Mouse (Mus musculus) heart, postnatal 25 days (tissue): ENCODE measurements around the gene Ap5s1. TPM values are rescaled to one million over a fixed set of nuclear protein-coding genes. Genes with fewer than 3 reads are reported as not detected.

Experiments
- DNase-seq: peaks from one replicate; pipeline ENCODE4 v3.0.0; 2022; ENCODE audit warnings: low spot score
- intact Hi-C: fragments of 180-260 bp; cut with DNase I; formaldehyde crosslinking; loops from one replicate; pipeline ENCODE4 v1.15.1; 2025
- total RNA-seq, 2 experiments: library from RNA; stranded (reverse); gene quantifications; 2 replicates each; pipeline ENCODE4 v1.2.3; 2021

Ap5s1 gene
- total RNA-seq, 2 experiments from 2014 or later = 34.4 to 42.7 TPM

- intact Hi-C loops = loop anchor here (10.0 kb wide), 1 partner anchor 328 kb away; no protein-coding TSS in a partner anchor
- DNase-seq = no peak
Observed at GRCm38 (mm10) chr2:131186343-131186742, 20.5 kb upstream of the Ap5s1 start.

DNA sequence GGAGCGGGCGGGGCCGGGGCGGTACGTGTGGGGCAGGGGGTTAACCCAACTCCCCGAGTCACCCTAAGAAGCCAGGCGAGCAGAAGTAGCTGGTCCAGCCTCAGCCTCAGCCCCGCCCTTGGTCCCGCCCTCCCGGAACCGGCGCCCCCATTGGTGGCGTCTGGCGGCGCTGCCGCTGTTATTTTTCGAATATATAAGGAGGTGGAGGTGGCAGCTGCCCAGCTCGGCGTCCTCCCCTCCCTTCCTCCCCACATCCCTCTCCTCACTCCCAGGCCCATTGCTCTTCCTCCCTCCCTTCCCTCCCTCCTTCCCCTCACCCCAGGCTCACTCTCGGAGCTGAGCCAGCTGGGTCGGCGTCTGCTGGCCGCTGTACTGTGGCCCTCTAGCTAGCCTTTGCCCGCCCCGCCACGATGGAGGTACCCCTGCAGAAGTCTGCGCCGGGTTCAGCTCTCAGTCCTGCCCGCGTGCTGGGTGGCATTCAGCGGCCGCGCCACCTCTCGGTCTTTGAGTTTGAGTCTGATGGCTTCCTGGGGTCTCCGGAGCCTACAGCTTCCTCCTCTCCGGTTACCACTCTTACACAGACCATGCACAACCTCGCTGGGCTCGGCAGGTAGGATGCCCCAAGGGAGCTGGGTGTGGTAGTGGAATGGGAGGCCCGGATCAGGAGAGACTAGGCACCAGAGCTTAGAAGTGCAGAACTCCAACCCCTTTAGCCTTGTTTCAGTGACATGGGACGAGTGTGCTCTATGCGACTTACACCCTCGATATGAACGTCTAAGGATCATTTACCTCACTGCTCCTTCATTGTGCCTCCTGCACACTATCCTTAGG, 19.9 kb upstream of the Ap5s1 start, which contains the start of the genes Cdc25b and Spef1:
TSS of gene Cdc25b (plus strand) at position 179 of the 831 bp plus-strand sequence.
TSS of gene Spef1 (minus strand) at position 512 of the 831 bp plus-strand sequence.
- intact Hi-C loops = loop anchor here (10.0 kb wide), 1 partner anchor 328 kb away; no protein-coding TSS in a partner anchor
- peak; percentile 77 for DNase-seq

- no peak for DNase-seq
- intact Hi-C loops = loop anchor here (10.0 kb wide), 1 partner anchor 327 kb away; no protein-coding TSS in a partner anchor
Observed at GRCm38 (mm10) chr2:131187602-131187922, 19.3 kb upstream of the Ap5s1 start.

- intact Hi-C loops = loop anchor here (10.0 kb wide), 1 partner anchor 326 kb away; no protein-coding TSS in a partner anchor
- no peak for DNase-seq
Observed at GRCm38 (mm10) chr2:131188311-131188710, 18.6 kb upstream of the Ap5s1 start.

GRCm38 (mm10) chr2:131189521-131190309, 17.2 kb upstream of the Ap5s1 start:
- intact Hi-C loops = loop anchor here (5.0 to 10.0 kb wide), 2 partner anchors 228 to 325 kb away; no protein-coding TSS in a partner anchor
- no peak for DNase-seq

GRCm38 (mm10) chr2:131190344-131191004, 16.4 kb upstream of the Ap5s1 start:
- DNase-seq = no peak
- intact Hi-C loops = loop anchor here (5.0 kb wide), 1 partner anchor 227 kb away; no protein-coding TSS in a partner anchor

GRCm38 (mm10) chr2:131191005-131191390, 15.9 kb upstream of the Ap5s1 start:
- DNase-seq = no peak

DNA sequence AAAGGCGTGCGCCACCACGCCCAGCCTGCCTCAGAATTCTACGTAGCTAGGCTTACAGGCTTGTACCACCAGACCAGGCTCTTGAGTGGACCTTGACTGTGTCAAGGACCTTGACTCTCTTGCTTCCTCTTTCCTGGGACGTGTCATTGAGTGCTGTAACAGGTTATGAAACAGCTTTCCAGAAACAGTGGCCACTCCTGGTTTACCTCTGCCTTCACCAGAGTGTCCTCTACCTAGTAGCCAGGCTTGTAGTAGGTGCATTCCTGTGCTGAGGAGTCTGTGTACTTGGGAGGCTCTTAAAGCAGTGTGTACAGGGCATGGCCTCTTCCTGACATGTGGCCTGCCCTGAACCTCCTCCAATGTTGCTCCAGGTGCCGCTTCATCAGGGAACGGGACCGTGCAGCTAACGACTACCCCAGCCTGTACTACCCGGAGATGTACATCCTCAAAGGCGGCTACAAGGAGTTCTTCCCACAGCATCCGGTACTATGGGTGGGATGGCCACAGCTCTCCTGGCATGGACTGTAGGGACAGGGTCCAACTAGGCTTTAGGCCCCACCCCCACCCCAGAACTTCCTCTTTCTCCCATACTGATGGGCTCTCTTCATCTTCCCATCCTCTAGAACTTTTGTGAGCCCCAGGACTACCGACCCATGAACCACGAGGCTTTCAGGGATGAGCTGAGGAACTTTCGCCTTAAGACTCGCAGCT, 10.1 kb upstream of the Ap5s1 start:
- intact Hi-C loops = no loop called here
- DNase-seq = no peak

More at GRCm38 (mm10) chr2:131191005-131191390, 15.9 kb upstream of the Ap5s1 start:
- intact Hi-C loops = loop anchor here (5.0 kb wide), 1 partner anchor 226 kb away; no protein-coding TSS in a partner anchor

- DNase-seq = no peak
- intact Hi-C loops = no loop called here
Observed at GRCm38 (mm10) chr2:131200710-131201109, 6.2 kb upstream of the Ap5s1 start.

DNA sequence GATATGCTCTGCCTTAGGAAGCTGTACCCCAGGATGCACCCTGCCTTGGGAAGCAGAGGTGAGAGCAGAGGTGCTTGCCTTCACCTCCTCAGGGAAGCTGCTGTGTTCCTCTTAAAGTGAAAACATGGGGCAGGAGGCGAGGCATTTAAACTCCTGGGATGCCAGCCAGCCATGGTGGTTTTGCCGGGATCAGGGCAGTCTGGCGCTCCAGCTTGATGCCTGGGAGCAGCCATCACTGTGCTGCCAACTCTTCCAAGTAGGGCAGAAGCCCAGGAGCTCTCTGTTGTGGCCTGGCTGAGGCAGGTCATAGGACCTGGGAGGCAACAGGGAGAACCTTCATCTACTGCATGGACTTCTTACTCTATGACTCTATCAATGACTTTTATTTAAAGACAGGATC, 5.6 kb upstream of the Ap5s1 start:
- no peak for DNase-seq
- intact Hi-C loops = no loop called here

- intact Hi-C loops = loop anchor here (2.0 kb wide), 1 partner anchor 23 kb away; the partner anchor contains the start of gene Cenpb
- no peak for DNase-seq
Observed at GRCm38 (mm10) chr2:131203816-131204409, 3.0 kb upstream of the Ap5s1 start.

GRCm38 (mm10) chr2:131204410-131204981, 2.4 kb upstream of the Ap5s1 start:
- DNase-seq = peak; percentile 98

GRCm38 (mm10) chr2:131205521-131206182, 1.2 kb upstream of the Ap5s1 start:
- no peak for DNase-seq
- intact Hi-C loops = loop anchor here (5.0 kb wide), 1 partner anchor 108 kb away; no protein-coding TSS in a partner anchor

More at GRCm38 (mm10) chr2:131204410-131204981, 2.4 kb upstream of the Ap5s1 start:
- intact Hi-C loops = no loop called here

DNA sequence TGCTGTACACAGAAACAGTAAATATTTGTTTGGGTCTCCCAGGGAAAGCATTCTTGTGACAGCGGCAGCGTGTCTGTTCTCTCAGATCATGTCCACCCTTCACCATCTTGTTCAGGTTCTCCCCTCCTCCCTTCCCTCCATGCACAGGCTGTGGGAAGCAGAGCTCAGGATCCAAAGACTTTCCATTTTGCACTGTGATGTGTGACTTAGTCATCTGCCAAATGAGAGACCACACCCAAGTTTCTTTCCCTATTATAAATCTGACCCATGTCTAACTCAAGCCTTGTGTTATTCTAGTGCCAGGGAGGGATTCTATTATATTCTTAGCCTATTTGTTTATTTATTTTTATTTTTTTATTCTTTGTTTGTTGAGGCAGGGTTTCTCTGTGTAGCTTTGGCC, 1.5 kb downstream of the Ap5s1 start:
- intact Hi-C loops = loop anchor here (5.0 kb wide), 1 partner anchor 111 kb away; no protein-coding TSS in a partner anchor

DNA sequence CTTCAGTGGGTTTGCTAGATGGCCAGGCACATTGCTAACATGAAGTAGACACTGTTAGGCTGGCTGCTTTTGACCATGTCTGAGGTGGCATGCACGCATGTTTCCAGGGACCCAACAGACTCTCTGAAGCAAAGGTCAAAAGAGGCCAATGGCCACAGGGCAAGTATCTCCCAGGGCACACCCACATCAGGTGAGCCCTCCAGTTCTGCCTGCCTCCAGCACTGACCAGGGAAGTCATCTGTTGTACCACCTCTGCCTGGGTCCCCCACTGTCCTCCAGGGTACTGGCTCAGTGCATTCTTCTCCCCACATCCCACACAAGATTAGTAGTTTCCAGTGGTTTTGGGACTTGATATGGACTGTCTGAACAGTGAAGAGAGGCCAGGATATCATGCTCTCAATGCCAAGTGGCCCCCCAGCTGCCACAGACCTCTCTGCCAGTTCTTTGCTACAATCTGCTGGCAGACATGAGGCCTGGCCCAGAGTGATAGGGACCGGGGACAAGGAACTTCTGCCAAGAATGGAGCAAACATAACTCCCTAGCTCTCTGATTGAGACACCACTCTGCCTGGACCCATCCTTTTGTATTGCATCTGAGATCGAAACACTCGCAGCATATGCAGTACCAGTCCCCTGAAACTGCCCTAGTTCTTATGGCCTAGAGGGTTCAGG, 2.4 kb downstream of the Ap5s1 start:
- intact Hi-C loops = loop anchor here (5.0 kb wide), 1 partner anchor 112 kb away; no protein-coding TSS in a partner anchor
- no peak for DNase-seq

More for the DNA sequence above, 1.5 kb downstream of the Ap5s1 start:
- DNase-seq = no peak

DNA sequence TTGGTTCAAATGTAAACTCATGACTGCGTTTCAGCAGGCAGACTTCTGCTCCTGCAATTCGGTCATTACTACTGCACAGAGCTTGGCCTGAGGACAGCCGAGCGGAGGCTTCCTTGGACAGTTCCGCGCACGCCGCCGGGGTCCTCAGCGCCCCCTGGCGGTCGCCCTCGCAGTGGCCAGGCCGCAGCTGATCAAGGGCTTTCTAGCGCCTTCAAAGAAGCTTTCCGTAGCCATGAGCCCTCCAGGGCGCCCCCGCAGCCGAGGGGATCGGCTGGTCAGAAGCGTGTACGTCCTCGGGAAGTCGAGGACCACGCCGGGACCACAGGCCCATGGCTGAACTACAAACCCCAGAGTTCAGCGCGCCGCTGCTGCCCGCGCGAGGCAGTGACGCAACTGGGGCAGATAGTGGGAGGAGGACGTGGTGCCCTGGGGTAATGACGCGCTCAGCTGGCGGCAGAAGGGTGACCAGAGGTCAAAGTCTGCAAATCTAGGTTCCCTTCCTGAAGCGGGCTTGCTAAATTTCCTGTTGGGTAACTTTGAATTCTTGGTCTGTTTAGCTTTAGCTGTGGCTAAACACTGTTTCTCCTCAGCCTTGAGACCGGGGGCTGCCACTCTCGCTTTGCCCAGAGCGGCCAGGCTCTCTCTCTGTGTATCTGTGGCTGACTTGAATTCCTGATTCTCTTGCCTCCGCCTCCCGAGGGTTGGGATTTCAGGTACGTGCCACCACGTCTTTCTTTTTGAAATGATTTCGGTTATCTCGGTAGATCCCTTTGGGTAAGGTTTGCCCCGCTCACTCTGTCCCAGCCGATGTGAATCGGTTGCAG, 3.3 kb downstream of the Ap5s1 start:
- intact Hi-C loops = loop anchor here (2.0 to 5.0 kb wide), 3 partner anchors 29 to 113 kb away; partner anchors contain the start of gene Cenpb
- DNase-seq = peak; percentile 94
